Mouse (Mus musculus) lung, embryonic 16.5 days (tissue): ENCODE results near the gene Mrnip. TPM values are rescaled to one million over a fixed set of nuclear protein-coding genes. Genes with fewer than 3 reads are reported as not detected.
A peak's percentile ranks its signal among the peaks of the same experiment; 100 is the strongest.

Experiments used
- ATAC-seq: fragments of 200-750 bp; cut with Nextera tagmentation; 2 replicates; pipeline ENCODE4 v1.8.0; 2017; ENCODE audit warnings: low read depth, mild to moderate bottlenecking, moderate library complexity
- H3K27ac ChIP-seq: fragments of 300-500 bp; sonication (generic); 2 replicates; pipeline ENCODE4 v1.5.1; 2014; ENCODE audit warnings: mild to moderate bottlenecking, control low read depth, low read length
- H3K27me3 ChIP-seq: fragments of 300-500 bp; sonication (generic); 2 replicates; pipeline ENCODE4 v1.6.1; 2014; ENCODE audit warnings: low read depth, low read length, mixed read lengths; ENCODE audit not compliant: control insufficient read depth, insufficient read depth
- H3K36me3 ChIP-seq: fragments of 300-500 bp; sonication (generic); 2 replicates; pipeline ENCODE4 v1.6.1; 2014; ENCODE audit warnings: low read length; ENCODE audit not compliant: control insufficient read depth, insufficient read depth
- H3K4me1 ChIP-seq: fragments of 300-500 bp; sonication (generic); replicated peaks from 2 replicates; pipeline ENCODE4 v1.6.1; 2014; ENCODE audit warnings: low read length, mixed read lengths; ENCODE audit not compliant: control insufficient read depth, insufficient read depth
- H3K4me2 ChIP-seq: fragments of 300-500 bp; sonication (generic); 2 replicates; pipeline ENCODE4 v1.6.1; 2014; ENCODE audit warnings: low read depth, low read length, control low read depth
- H3K4me3 ChIP-seq: fragments of 300-500 bp; sonication (generic); 2 replicates; pipeline ENCODE4 v1.5.1; 2014; ENCODE audit warnings: mild to moderate bottlenecking, low read length, control low read depth
- H3K9ac ChIP-seq: fragments of 300-500 bp; sonication (generic); 2 replicates; pipeline ENCODE4 v1.6.1; 2014; ENCODE audit warnings: low read length, control low read depth
- H3K9me3 ChIP-seq: fragments of 300-500 bp; sonication (generic); 2 replicates; pipeline ENCODE4 v1.6.1; 2016; ENCODE audit warnings: low read length; ENCODE audit not compliant: control insufficient read depth
- WGBS: fragments of 180-500 bp; shearing (Covaris S2); extraction: QIAGEN DNeasy Blood & Tissue Kit; methylation state at CpG from one replicate; pipeline ENCODE4 v1.1.7; 2014; 5-methylcytosine and 5-hydroxymethylcytosine counted together
- polyA plus RNA-seq: library from polyadenylated mRNA; unstranded; fragments of >200 nt; fragmentation: Nextera tagmentation; extraction: Ambion mirVana; gene quantifications from 2 replicates; pipeline ENCODE4 v1.2.1, GENCODE M21; 2015

The Mrnip gene
- polyA plus RNA-seq, 1 experiment from 2014 or later: 19.5 TPM

GRCm38 (mm10) chr11:50226406-50226805 is 52.2 kb downstream of the Mrnip start:
- H3K36me3 ChIP-seq: no peaks in the 10 kb centered on the region
- ATAC-seq: no peak
- H3K9me3 ChIP-seq: no peaks in the 10 kb centered on the region
- 25% methylated on average over 2 of the region's 2 CpGs for WGBS
- H3K27ac ChIP-seq: peak overlapping the region; percentile 82
- H3K4me1 ChIP-seq: peaks cover 34% of the 10 kb centered on the region
- H3K4me3 ChIP-seq: peak overlapping the region; percentile 85
- no peaks in the 10 kb centered on the region for H3K27me3 ChIP-seq
- H3K4me2 ChIP-seq: peak overlapping the region; percentile 69
- peak overlapping the region; percentile 94 for H3K9ac ChIP-seq

GRCm38 (mm10) chr11:50227226-50227625 is 53.0 kb downstream of the Mrnip start:
- ATAC-seq: no peak
- H3K4me1 ChIP-seq: peaks cover 34% of the 10 kb centered on the region
- H3K9ac ChIP-seq: peak overlapping the region; percentile 13; the same call in 1 of the 2 replicates
- peaks cover 6% of the 10 kb centered on the region; the same call in 1 of the 2 replicates for H3K36me3 ChIP-seq
- H3K9me3 ChIP-seq: no peaks in the 10 kb centered on the region
- peak overlapping the region; percentile 69 for H3K4me2 ChIP-seq
- H3K4me3 ChIP-seq: peak overlapping the region; percentile 85; the same call in 1 of the 2 replicates
- no peaks in the 10 kb centered on the region for H3K27me3 ChIP-seq
- H3K27ac ChIP-seq: peak overlapping the region; percentile 82
- 60% methylated on average over 3 of the region's 3 CpGs for WGBS

- WGBS: 84% methylated on average over 4 of the region's 4 CpGs
- Histone ChIP-seq H3K9me3 (no peaks in the 10 kb centered on the region), H3K9ac (0 out of 2 replicates have a peak overlapping the region, but pooled peaks have one; percentile 14), H3K27ac (no peak overlapping the region), H3K36me3 (peaks cover 11% of the 10 kb centered on the region; the same call in 1 of the 2 replicates), H3K4me1 (peaks cover 34% of the 10 kb centered on the region), H3K4me2 (no peak overlapping the region), H3K27me3 (no peaks in the 10 kb centered on the region), H3K4me3 (no peak overlapping the region)
- no peak for ATAC-seq
Observed at GRCm38 (mm10) chr11:50227736-50228135, 53.5 kb downstream of the Mrnip start.

- H3K4me2 ChIP-seq: no peak overlapping the region
- no peak overlapping the region for H3K27ac ChIP-seq
- no peaks in the 10 kb centered on the region for H3K9me3 ChIP-seq
- 31% methylated on average over 3 of the region's 3 CpGs for WGBS
- H3K9ac ChIP-seq: peak overlapping the region; percentile 24; the same call in 1 of the 2 replicates
- ATAC-seq: no peak
- H3K4me3 ChIP-seq: no peak overlapping the region
- H3K4me1 ChIP-seq: peaks cover 33% of the 10 kb centered on the region
- peaks cover 18% of the 10 kb centered on the region for H3K36me3 ChIP-seq
- no peaks in the 10 kb centered on the region for H3K27me3 ChIP-seq
Observed at GRCm38 (mm10) chr11:50228772-50229171, 54.5 kb downstream of the Mrnip start.

GRCm38 (mm10) chr11:50229252-50229910 is 55.1 kb downstream of the Mrnip start:
- no peak overlapping the region for H3K27ac ChIP-seq
- H3K4me2 ChIP-seq: no peak overlapping the region
- ATAC-seq: no peak
- WGBS: 54% methylated on average over 7 of the region's 7 CpGs
- peaks cover 29% of the 10 kb centered on the region for H3K4me1 ChIP-seq
- H3K4me3 ChIP-seq: no peak overlapping the region
- H3K9me3 ChIP-seq: no peaks in the 10 kb centered on the region
- no peak overlapping the region for H3K9ac ChIP-seq
- H3K27me3 ChIP-seq: no peaks in the 10 kb centered on the region
- H3K36me3 ChIP-seq: peaks cover 19% of the 10 kb centered on the region

- Histone ChIP-seq H3K4me1 (peaks cover 29% of the 10 kb centered on the region), H3K27ac (no peak overlapping the region), H3K36me3 (peaks cover 24% of the 10 kb centered on the region), H3K4me2 (peak overlapping the region; percentile 48), H3K9me3 (no peaks in the 10 kb centered on the region), H3K27me3 (no peaks in the 10 kb centered on the region), H3K4me3 (peak overlapping the region; percentile 30), H3K9ac (peak overlapping the region; percentile 35; the same call in 1 of the 2 replicates)
- 34% methylated on average over 45 of the region's 45 CpGs for WGBS
- ATAC-seq: peak; percentile 22; the same call in 1 of the 2 replicates
Observed at GRCm38 (mm10) chr11:50230481-50231304, 56.4 kb downstream of the Mrnip start.

GRCm38 (mm10) chr11:50231411-50231810 is 57.2 kb downstream of the Mrnip start:
- WGBS: 20% methylated on average over 8 of the region's 8 CpGs
- ATAC-seq: no peak
- Histone ChIP-seq H3K27me3 (no peaks in the 10 kb centered on the region), H3K4me3 (peak overlapping the region; percentile 30; the same call in 1 of the 2 replicates), H3K27ac (no peak overlapping the region), H3K9me3 (no peaks in the 10 kb centered on the region), H3K4me1 (peaks cover 30% of the 10 kb centered on the region), H3K4me2 (peak overlapping the region; percentile 48), H3K36me3 (peaks cover 24% of the 10 kb centered on the region), H3K9ac (no peak overlapping the region)

- Histone ChIP-seq H3K4me3 (no peak overlapping the region), H3K9ac (no peak overlapping the region), H3K4me2 (no peak overlapping the region), H3K27ac (no peak overlapping the region), H3K4me1 (peaks cover 24% of the 10 kb centered on the region), H3K36me3 (peaks cover 24% of the 10 kb centered on the region), H3K9me3 (no peaks in the 10 kb centered on the region), H3K27me3 (peaks cover 4% of the 10 kb centered on the region; the same call in 1 of the 2 replicates)
- ATAC-seq: no peak
- WGBS: 92% methylated on average over 13 of the region's 13 CpGs
Observed at GRCm38 (mm10) chr11:50233022-50233421, 58.8 kb downstream of the Mrnip start.

GRCm38 (mm10) chr11:50233993-50234392 is 59.7 kb downstream of the Mrnip start:
- Histone ChIP-seq H3K27me3 (peaks cover 4% of the 10 kb centered on the region; the same call in 1 of the 2 replicates), H3K36me3 (peaks cover 24% of the 10 kb centered on the region), H3K4me1 (peaks cover 21% of the 10 kb centered on the region), H3K4me3 (no peak overlapping the region), H3K9me3 (no peaks in the 10 kb centered on the region), H3K4me2 (no peak overlapping the region), H3K27ac (no peak overlapping the region), H3K9ac (no peak overlapping the region)
- ATAC-seq: no peak
- WGBS: 83% methylated on average over 11 of the region's 11 CpGs
